Mouse (Mus musculus) neural tube, embryonic 12.5 days (tissue): ENCODE data around the gene Ppargc1a. TPM values are rescaled to one million over a fixed set of nuclear protein-coding genes. Genes with fewer than 3 reads are reported as not detected.

ENCODE experiments used
- ATAC-seq: fragments of 200-750 bp; cut with Nextera tagmentation; 2 replicates; pipeline ENCODE4 v1.8.0; 2017; ENCODE audit warnings: low read depth, mild to moderate bottlenecking, moderate TSS enrichment, moderate library complexity; ENCODE audit not compliant: low FRiP score
- H3K27ac ChIP-seq: fragments of 300-500 bp; sonication (generic); 2 replicates; pipeline ENCODE4 v1.5.1; 2016
- H3K27me3 ChIP-seq: fragments of 300-500 bp; sonication (generic); replicated peaks from 2 replicates; pipeline ENCODE4 v1.6.1; 2016; ENCODE audit warnings: mild to moderate bottlenecking
- H3K36me3 ChIP-seq: fragments of 300-500 bp; sonication (generic); 2 replicates; pipeline ENCODE4 v1.6.1; 2016; ENCODE audit warnings: mild to moderate bottlenecking
- H3K4me1 ChIP-seq: fragments of 300-500 bp; sonication (generic); 2 replicates; pipeline ENCODE4 v1.6.1; 2016
- H3K4me2 ChIP-seq: fragments of 300-500 bp; sonication (generic); replicated peaks from 2 replicates; pipeline ENCODE4 v1.6.1; 2016; ENCODE audit warnings: mild to moderate bottlenecking
- H3K4me3 ChIP-seq: fragments of 300-500 bp; sonication (generic); 2 replicates; pipeline ENCODE4 v1.5.1; 2016
- H3K9ac ChIP-seq: fragments of 300-500 bp; sonication (generic); 2 replicates; pipeline ENCODE4 v1.6.1; 2016; ENCODE audit warnings: mild to moderate bottlenecking
- H3K9me3 ChIP-seq: fragments of 300-500 bp; sonication (generic); 2 replicates; pipeline ENCODE4 v1.6.1; 2016; ENCODE audit warnings: mild to moderate bottlenecking
- WGBS: fragments of 180-500 bp; shearing (Covaris S2); methylation state at CpG from one replicate; pipeline ENCODE4 v1.1.7; 2016; 5-methylcytosine and 5-hydroxymethylcytosine counted together
- polyA plus RNA-seq: library from polyadenylated mRNA; unstranded; fragments of >200 nt; fragmentation: Nextera tagmentation; extraction: Ambion mirVana; gene quantifications from 2 replicates; pipeline ENCODE4 v1.2.1, GENCODE M21; 2016

Gene Ppargc1a
- polyA plus RNA-seq, 1 experiment from 2014 or later, result 4.2 TPM

- Histone ChIP-seq H3K4me3 (no peak overlapping the region), H3K9me3 (no peaks in the 10 kb centered on the region), H3K27ac (no peak overlapping the region), H3K4me1 (no peaks in the 10 kb centered on the region), H3K27me3 (no peaks in the 10 kb centered on the region), H3K9ac (no peak overlapping the region), H3K4me2 (no peak overlapping the region), H3K36me3 (no peaks in the 10 kb centered on the region)
- 86% methylated on average over 1 of the region's 1 CpGs for WGBS
- no peak for ATAC-seq
These were observed 36.2 kb downstream of the Ppargc1a start for GRCm38 (mm10) chr5:51531286-51531685.

- no peak overlapping the region for H3K4me2 ChIP-seq
- no peaks in the 10 kb centered on the region for H3K27me3 ChIP-seq
- no peak for ATAC-seq
- no peak overlapping the region for H3K4me3 ChIP-seq
- no peaks in the 10 kb centered on the region for H3K9me3 ChIP-seq
- H3K36me3 ChIP-seq, result no peaks in the 10 kb centered on the region
- H3K4me1 ChIP-seq, result no peaks in the 10 kb centered on the region
- H3K9ac ChIP-seq, result no peak overlapping the region
- H3K27ac ChIP-seq, result no peak overlapping the region
- 90% methylated on average over 2 of the region's 2 CpGs for WGBS
These were observed 38.1 kb downstream of the Ppargc1a start for GRCm38 (mm10) chr5:51529444-51529843.

GRCm38 (mm10) chr5:51528165-51528498, 39.4 kb downstream of the Ppargc1a start:
- ATAC-seq, result no peak
- H3K4me3 ChIP-seq, result no peak overlapping the region

GRCm38 (mm10) chr5:51527498-51528164, 39.9 kb downstream of the Ppargc1a start:
- 83% methylated on average over 5 of the region's 5 CpGs for whole genome bisulfite sequencing
- Histone ChIP-seq H3K9me3 (no peaks in the 10 kb centered on the region), H3K9ac (no peak overlapping the region), H3K36me3 (no peaks in the 10 kb centered on the region), H3K27me3 (no peaks in the 10 kb centered on the region), H3K4me2 (no peak overlapping the region), H3K27ac (no peak overlapping the region), H3K4me1 (no peaks in the 10 kb centered on the region), H3K4me3 (no peak overlapping the region)
- ATAC-seq, result no peak

More at GRCm38 (mm10) chr5:51528165-51528498, 39.4 kb downstream of the Ppargc1a start:
- Histone ChIP-seq H3K9me3 (no peaks in the 10 kb centered on the region), H3K27me3 (no peaks in the 10 kb centered on the region), H3K9ac (no peak overlapping the region), H3K4me2 (no peak overlapping the region), H3K4me1 (no peaks in the 10 kb centered on the region), H3K36me3 (no peaks in the 10 kb centered on the region), H3K27ac (no peak overlapping the region)

GRCm38 (mm10) chr5:51525858-51526257, 41.7 kb downstream of the Ppargc1a start:
- no peak for ATAC-seq
- no peak overlapping the region for H3K4me3 ChIP-seq
- H3K4me2 ChIP-seq, result no peak overlapping the region
- H3K9ac ChIP-seq, result no peak overlapping the region
- no peaks in the 10 kb centered on the region for H3K27me3 ChIP-seq
- H3K9me3 ChIP-seq, result no peaks in the 10 kb centered on the region
- no peak overlapping the region for H3K27ac ChIP-seq
- H3K4me1 ChIP-seq, result no peaks in the 10 kb centered on the region
- H3K36me3 ChIP-seq, result no peaks in the 10 kb centered on the region
- 90% methylated on average over 2 of the region's 2 CpGs for WGBS

- Histone ChIP-seq H3K4me3 (no peak overlapping the region), H3K36me3 (no peaks in the 10 kb centered on the region), H3K9ac (no peak overlapping the region), H3K9me3 (no peaks in the 10 kb centered on the region), H3K27me3 (no peaks in the 10 kb centered on the region), H3K4me1 (no peaks in the 10 kb centered on the region), H3K27ac (no peak overlapping the region), H3K4me2 (no peak overlapping the region)
- no peak for ATAC-seq
- 85% methylated on average over 3 of the region's 3 CpGs for WGBS
These were observed 46.7 kb downstream of the Ppargc1a start for GRCm38 (mm10) chr5:51520807-51521206.

- no peak overlapping the region for H3K4me3 ChIP-seq
- H3K4me2 ChIP-seq, result no peak overlapping the region
- H3K9me3 ChIP-seq, result no peaks in the 10 kb centered on the region
- H3K27ac ChIP-seq, result no peak overlapping the region
- H3K36me3 ChIP-seq, result no peaks in the 10 kb centered on the region
- no peaks in the 10 kb centered on the region for H3K27me3 ChIP-seq
- H3K4me1 ChIP-seq, result no peaks in the 10 kb centered on the region
- no peak for ATAC-seq
- H3K9ac ChIP-seq, result no peak overlapping the region
- WGBS, result 73% methylated on average over 6 of the region's 6 CpGs
These were observed 49.9 kb downstream of the Ppargc1a start for GRCm38 (mm10) chr5:51517440-51518187.

- H3K36me3 ChIP-seq, result no peaks in the 10 kb centered on the region
- H3K4me3 ChIP-seq, result no peak overlapping the region
- WGBS, result 85% methylated on average over 2 of the region's 2 CpGs
These were observed 62.9 kb downstream of the Ppargc1a start for GRCm38 (mm10) chr5:51504654-51505053.

GRCm38 (mm10) chr5:51497910-51498517, 69.5 kb downstream of the Ppargc1a start:
- ATAC-seq, result no peak
- no peaks in the 10 kb centered on the region for H3K9me3 ChIP-seq
- H3K27ac ChIP-seq, result no peak overlapping the region
- WGBS, result 34% methylated on average over 9 of the region's 9 CpGs
- no peaks in the 10 kb centered on the region for H3K4me1 ChIP-seq
- no peaks in the 10 kb centered on the region for H3K36me3 ChIP-seq
- H3K27me3 ChIP-seq, result no peaks in the 10 kb centered on the region
- H3K9ac ChIP-seq, result no peak overlapping the region
- H3K4me2 ChIP-seq, result no peak overlapping the region
- H3K4me3 ChIP-seq, result no peak overlapping the region

More at GRCm38 (mm10) chr5:51504654-51505053, 62.9 kb downstream of the Ppargc1a start:
- Histone ChIP-seq H3K27me3 (no peaks in the 10 kb centered on the region), H3K4me2 (no peak overlapping the region), H3K27ac (no peak overlapping the region), H3K4me1 (no peaks in the 10 kb centered on the region), H3K9ac (no peak overlapping the region), H3K9me3 (no peaks in the 10 kb centered on the region)
- ATAC-seq, result no peak

GRCm38 (mm10) chr5:51495446-51495845, 72.1 kb downstream of the Ppargc1a start:
- H3K4me2 ChIP-seq, result peak overlapping the region; percentile 33
- H3K27me3 ChIP-seq, result no peaks in the 10 kb centered on the region
- H3K9me3 ChIP-seq, result no peaks in the 10 kb centered on the region
- H3K9ac ChIP-seq, result no peak overlapping the region
- H3K36me3 ChIP-seq, result no peaks in the 10 kb centered on the region
- no peak overlapping the region for H3K27ac ChIP-seq
- H3K4me3 ChIP-seq, result no peak overlapping the region
- ATAC-seq, result peak; percentile 58; the same call in 1 of the 2 replicates
- no peaks in the 10 kb centered on the region for H3K4me1 ChIP-seq
- 53% methylated on average over 6 of the region's 6 CpGs for WGBS

GRCm38 (mm10) chr5:51494358-51494876, 73.1 kb downstream of the Ppargc1a start:
- no peak overlapping the region for H3K4me2 ChIP-seq
- 72% methylated on average over 15 of the region's 15 CpGs for WGBS
- ATAC-seq, result 0 out of 2 replicates have a peak, but pooled peaks have one; percentile 13
- no peaks in the 10 kb centered on the region for H3K27me3 ChIP-seq
- H3K9ac ChIP-seq, result no peak overlapping the region
- no peaks in the 10 kb centered on the region for H3K36me3 ChIP-seq
- no peaks in the 10 kb centered on the region for H3K4me1 ChIP-seq
- H3K4me3 ChIP-seq, result no peak overlapping the region
- no peaks in the 10 kb centered on the region for H3K9me3 ChIP-seq
- H3K27ac ChIP-seq, result no peak overlapping the region

- H3K4me2 ChIP-seq, result no peak overlapping the region
- no peak for ATAC-seq
- no peak overlapping the region for H3K27ac ChIP-seq
- no peak overlapping the region for H3K4me3 ChIP-seq
- H3K36me3 ChIP-seq, result no peaks in the 10 kb centered on the region
- H3K27me3 ChIP-seq, result no peaks in the 10 kb centered on the region
- no peaks in the 10 kb centered on the region for H3K9me3 ChIP-seq
- WGBS, result 56% methylated on average over 1 of the region's 1 CpGs
- peaks cover 5% of the 10 kb centered on the region; the same call in 1 of the 2 replicates for H3K4me1 ChIP-seq
- H3K9ac ChIP-seq, result no peak overlapping the region
These were observed 83.8 kb downstream of the Ppargc1a start for GRCm38 (mm10) chr5:51483768-51484167.
